Mouse (Mus musculus) neural tube, embryonic 11.5 days (tissue): ENCODE results near the gene Pramef12. TPM values are rescaled to one million over a fixed set of nuclear protein-coding genes. Genes with fewer than 3 reads are reported as not detected.

Experiments
- ATAC-seq: fragments of 200-750 bp; cut with Nextera tagmentation; 2 replicates; pipeline ENCODE4 v1.8.0; 2017; ENCODE audit warnings: moderate number of reproducible peaks, mild to moderate bottlenecking, moderate TSS enrichment, moderate library complexity; ENCODE audit not compliant: insufficient read depth, low FRiP score, low TSS enrichment
- DNase-seq: peaks from one replicate; pipeline ENCODE4 v3.0.0-alpha.2; 2015; ENCODE audit warnings: low spot score
- H3K27ac ChIP-seq: fragments of 300-500 bp; sonication (generic); 2 replicates; pipeline ENCODE4 v1.5.1; 2014; ENCODE audit warnings: low read depth, mild to moderate bottlenecking, low read length
- H3K27me3 ChIP-seq: fragments of 300-500 bp; sonication (generic); 2 replicates; pipeline ENCODE4 v1.6.1; 2014; ENCODE audit warnings: mild to moderate bottlenecking, low read length, mixed read lengths; ENCODE audit not compliant: control insufficient read depth, insufficient read depth
- H3K36me3 ChIP-seq: fragments of 300-500 bp; sonication (generic); 2 replicates; pipeline ENCODE4 v1.6.1; 2014; ENCODE audit warnings: mild to moderate bottlenecking, low read length, moderate library complexity, mixed read lengths; ENCODE audit not compliant: control insufficient read depth, insufficient read depth
- H3K4me1 ChIP-seq: fragments of 300-500 bp; sonication (generic); 2 replicates; pipeline ENCODE4 v1.6.1; 2014; ENCODE audit warnings: low read length, mixed read lengths; ENCODE audit not compliant: control insufficient read depth, insufficient read depth
- H3K4me2 ChIP-seq: fragments of 300-500 bp; sonication (generic); 2 replicates; pipeline ENCODE4 v1.6.1; 2014; ENCODE audit warnings: low read depth, mild to moderate bottlenecking, moderate library complexity
- H3K4me3 ChIP-seq: fragments of 300-500 bp; sonication (generic); 2 replicates; pipeline ENCODE4 v1.5.1; 2014; ENCODE audit warnings: low read depth, low read length
- H3K9ac ChIP-seq: fragments of 300-500 bp; sonication (generic); 2 replicates; pipeline ENCODE4 v1.6.1; 2014; ENCODE audit warnings: mild to moderate bottlenecking, low read length
- H3K9me3 ChIP-seq: fragments of 300-500 bp; sonication (generic); 2 replicates; pipeline ENCODE4 v1.6.1; 2016; ENCODE audit warnings: low read length; ENCODE audit not compliant: control insufficient read depth
- WGBS: fragments of 180-500 bp; shearing (Covaris S2); extraction: QIAGEN DNeasy Blood & Tissue Kit; methylation state at CpG from one replicate; pipeline ENCODE4 v1.1.7; 2014; 5-methylcytosine and 5-hydroxymethylcytosine counted together
- polyA plus RNA-seq: library from polyadenylated mRNA; unstranded; fragments of >200 nt; fragmentation: Nextera tagmentation; extraction: Ambion mirVana; gene quantifications from 2 replicates; pipeline ENCODE4 v1.2.1, GENCODE M21; 2014

Pramef12 gene
- not detected in 2 replicates for polyA plus RNA-seq

DNA sequence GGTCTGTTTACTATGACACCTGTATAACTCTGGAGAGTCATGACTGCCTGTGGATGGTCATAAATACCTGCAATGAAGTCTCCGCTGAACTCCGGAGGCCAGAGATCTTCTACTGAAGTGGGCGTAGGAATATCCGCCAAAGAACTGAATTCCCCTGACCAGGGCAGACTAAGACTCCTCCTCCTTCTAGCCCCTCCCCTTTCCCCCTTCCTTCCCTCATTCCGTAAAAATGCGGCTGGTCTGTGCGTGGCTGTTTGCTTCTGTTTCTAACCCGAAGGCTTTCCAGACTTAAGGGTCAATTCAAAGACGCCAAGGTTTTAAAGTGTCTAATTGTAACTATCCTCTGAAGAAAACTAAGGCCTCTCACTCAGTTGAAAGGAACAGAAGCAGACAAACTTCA lies at the start of gene Pramef12:
Pramef12 (minus strand) TSS at position 175 of the 400 bp plus-strand sequence.
- H3K27ac ChIP-seq: no peak within 1 kb of the TSS
- no peaks in the 10 kb centered on the region for H3K9me3 ChIP-seq
- no peak for DNase-seq
- ATAC-seq: no peak
- no peaks in the 10 kb centered on the region for H3K27me3 ChIP-seq
- WGBS: 77% methylated on average over 9 of the region's 9 CpGs
- H3K4me2 ChIP-seq: no peak within 1 kb of the TSS
- H3K4me3 ChIP-seq: no peak within 1 kb of the TSS
- H3K9ac ChIP-seq: no peak within 1 kb of the TSS
- no peaks in the 10 kb centered on the region for H3K4me1 ChIP-seq
- H3K36me3 ChIP-seq: no peaks in the 10 kb centered on the region

DNA sequence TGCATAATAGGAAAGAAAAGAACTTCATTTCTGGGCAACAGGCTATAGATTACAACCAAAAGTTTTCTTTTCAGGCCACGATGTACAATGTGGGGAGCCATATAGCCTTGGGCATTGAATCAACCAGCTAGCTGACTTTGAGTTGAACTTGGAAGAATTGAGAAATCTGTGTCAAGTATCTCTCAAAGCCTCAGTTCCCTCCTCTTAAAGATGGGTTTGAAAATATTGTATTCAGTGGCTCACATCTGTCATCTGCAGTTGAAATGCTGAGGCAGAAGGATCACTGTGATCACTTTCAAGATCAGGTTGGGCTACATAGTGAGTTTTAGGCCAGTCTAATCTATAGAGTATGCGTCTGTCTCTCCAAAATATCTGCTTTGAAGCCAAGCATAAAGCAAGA lies 45.0 kb upstream of the Pramef12 start, which contains the start of gene Gm9944:
Gm9944 (minus strand) TSS at position 101 of the 400 bp plus-strand sequence.
- Histone ChIP-seq H3K9ac (no peak within 1 kb of the TSS), H3K27ac (no peak within 1 kb of the TSS), H3K4me2 (no peak within 1 kb of the TSS), H3K36me3 (no peaks in the 10 kb centered on the region), H3K9me3 (0 out of 2 replicates have a peak, but pooled peaks cover 3% of the 10 kb centered on the region), H3K4me3 (no peak within 1 kb of the TSS), H3K27me3 (no peaks in the 10 kb centered on the region), H3K4me1 (no peaks in the 10 kb centered on the region)
- WGBS: 83% methylated on average over 2 of the region's 2 CpGs
- ATAC-seq (no peak), DNase-seq (no peak)

DNA sequence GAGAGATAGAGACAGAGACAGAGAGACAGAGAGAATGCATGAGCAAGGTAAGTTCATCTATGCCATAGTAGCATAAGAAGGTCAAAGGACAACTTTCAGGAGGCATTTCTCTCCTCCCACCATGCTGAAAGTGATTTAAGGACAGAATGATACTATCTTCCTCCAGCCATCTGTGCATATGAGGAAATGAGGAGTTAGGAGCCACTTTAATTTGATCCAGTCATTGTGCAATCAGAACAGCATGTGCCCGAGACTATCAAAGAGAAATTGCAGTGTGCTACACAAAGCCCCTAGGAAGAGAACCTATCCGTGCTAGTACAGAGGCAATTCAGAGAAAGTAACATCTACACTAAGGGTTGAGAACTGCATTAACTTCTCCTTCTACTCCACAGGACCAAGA lies 40.3 kb upstream of the Pramef12 start:
- Histone ChIP-seq H3K27me3 (no peaks in the 10 kb centered on the region), H3K27ac (no peak overlapping the region), H3K4me3 (no peak overlapping the region), H3K4me2 (no peak overlapping the region), H3K9ac (no peak overlapping the region), H3K9me3 (no peaks in the 10 kb centered on the region), H3K36me3 (no peaks in the 10 kb centered on the region), H3K4me1 (no peaks in the 10 kb centered on the region)
- WGBS: 92% methylated on average over 2 of the region's 2 CpGs
- ATAC-seq: no peak
- DNase-seq: no peak

DNA sequence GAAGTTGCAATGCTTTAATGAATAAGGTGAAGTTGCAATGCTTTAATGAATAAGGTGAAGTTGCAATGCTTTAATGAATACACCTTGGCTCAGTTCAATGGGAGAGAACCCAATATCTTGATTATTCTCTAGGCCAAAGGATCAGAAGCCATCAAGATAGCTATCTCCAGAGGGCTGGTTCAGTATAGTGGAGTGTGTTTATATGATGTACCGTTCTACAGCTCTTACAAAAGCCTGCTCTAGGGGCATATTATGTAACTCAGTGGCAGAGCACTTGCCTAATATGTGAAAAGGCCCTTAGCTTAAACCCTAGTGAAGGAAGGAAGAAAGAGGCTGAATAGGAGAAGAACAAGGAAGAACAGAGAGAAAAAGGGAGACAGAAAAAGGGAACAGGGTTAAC lies 33.3 kb upstream of the Pramef12 start:
- WGBS: 80% methylated on average over 1 of the region's 1 CpGs

DNA sequence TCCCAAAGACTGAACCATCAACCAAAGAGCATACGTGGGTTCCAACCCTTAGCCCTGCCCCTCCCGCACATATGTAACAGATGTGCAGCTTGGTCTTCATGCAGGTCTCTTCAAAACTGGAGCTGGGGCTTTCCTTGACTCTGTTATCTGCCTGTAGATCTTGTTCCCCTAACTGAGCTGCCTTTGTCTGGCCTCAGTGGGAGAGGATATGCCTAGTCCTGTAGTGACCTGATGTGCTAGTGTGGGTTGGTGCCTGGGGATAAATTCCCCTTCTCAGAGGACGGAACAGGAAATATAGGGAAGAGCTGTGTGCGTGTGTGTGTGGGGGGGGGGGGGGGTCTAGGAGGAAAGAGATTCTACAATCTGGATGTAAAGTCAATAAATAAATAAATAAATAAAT lies 32.8 kb upstream of the Pramef12 start:
- H3K4me2 ChIP-seq: no peak overlapping the region
- H3K27ac ChIP-seq: no peak overlapping the region
- WGBS: 87% methylated on average over 4 of the region's 4 CpGs
- H3K36me3 ChIP-seq: no peaks in the 10 kb centered on the region
- H3K9ac ChIP-seq: no peak overlapping the region
- H3K4me3 ChIP-seq: no peak overlapping the region
- H3K4me1 ChIP-seq: no peaks in the 10 kb centered on the region
- DNase-seq (no peak), ATAC-seq (no peak)
- peaks cover 3% of the 10 kb centered on the region; the same call in 1 of the 2 replicates for H3K9me3 ChIP-seq
- no peaks in the 10 kb centered on the region for H3K27me3 ChIP-seq

More for the DNA sequence above, 33.3 kb upstream of the Pramef12 start:
- Histone ChIP-seq H3K9me3 (peaks cover 3% of the 10 kb centered on the region; the same call in 1 of the 2 replicates), H3K4me1 (no peaks in the 10 kb centered on the region), H3K4me3 (no peak overlapping the region), H3K27ac (no peak overlapping the region), H3K4me2 (no peak overlapping the region), H3K27me3 (no peaks in the 10 kb centered on the region), H3K9ac (no peak overlapping the region), H3K36me3 (no peaks in the 10 kb centered on the region)
- ATAC-seq (no peak), DNase-seq (no peak)

DNA sequence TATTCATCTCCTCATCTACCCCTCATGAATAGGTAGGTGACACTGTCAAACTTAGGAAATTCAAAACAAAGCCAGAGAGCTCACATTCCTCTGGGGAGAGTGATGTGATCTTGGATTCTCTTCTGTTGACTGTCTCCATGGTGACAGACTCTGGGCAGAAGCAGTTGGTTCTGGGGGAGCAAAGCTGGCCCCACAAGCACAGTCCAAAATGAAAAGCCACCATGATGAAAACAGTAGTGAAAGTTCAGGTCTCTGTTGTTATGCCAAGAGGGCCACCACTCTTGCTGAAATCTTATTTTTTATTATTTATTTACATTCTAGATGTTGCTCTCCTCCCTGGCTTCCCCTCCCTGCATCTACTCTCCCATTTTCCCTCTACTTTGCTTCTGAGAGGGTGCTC lies 30.4 kb upstream of the Pramef12 start, which contains the start of gene 1700012P22Rik:
1700012P22Rik (minus strand) TSS at position 101 of the 400 bp plus-strand sequence.
- DNase-seq (no peak), ATAC-seq (no peak)
- H3K27ac ChIP-seq: no peak within 1 kb of the TSS
- H3K4me3 ChIP-seq: no peak within 1 kb of the TSS
- H3K4me1 ChIP-seq: no peaks in the 10 kb centered on the region
- peaks cover 3% of the 10 kb centered on the region; the same call in 1 of the 2 replicates for H3K9me3 ChIP-seq
- no peaks in the 10 kb centered on the region for H3K36me3 ChIP-seq
- H3K4me2 ChIP-seq: no peak within 1 kb of the TSS
- no peak within 1 kb of the TSS for H3K9ac ChIP-seq
- no peaks in the 10 kb centered on the region for H3K27me3 ChIP-seq

DNA sequence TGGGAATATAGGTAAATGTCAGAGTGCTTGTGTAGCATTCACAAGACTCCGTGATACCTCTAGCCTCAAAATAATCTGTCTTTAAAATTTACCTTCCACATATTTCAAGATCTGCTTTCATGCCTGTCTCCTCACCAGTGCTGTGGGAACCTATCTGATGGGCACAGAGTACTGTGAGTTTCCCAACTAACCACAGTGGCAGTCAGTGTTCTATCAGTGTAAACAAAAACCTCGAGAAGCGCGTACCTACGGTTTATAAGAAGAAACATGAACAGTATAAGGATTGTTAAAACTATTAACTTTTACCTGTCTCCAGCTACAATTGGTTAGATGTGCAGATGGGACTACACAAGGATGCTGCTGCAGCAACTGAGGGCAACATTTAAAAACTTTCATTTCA lies 25.0 kb upstream of the Pramef12 start:
- DNase-seq: no peak
- WGBS: 91% methylated on average over 5 of the region's 5 CpGs
- no peaks in the 10 kb centered on the region for H3K9me3 ChIP-seq

DNA sequence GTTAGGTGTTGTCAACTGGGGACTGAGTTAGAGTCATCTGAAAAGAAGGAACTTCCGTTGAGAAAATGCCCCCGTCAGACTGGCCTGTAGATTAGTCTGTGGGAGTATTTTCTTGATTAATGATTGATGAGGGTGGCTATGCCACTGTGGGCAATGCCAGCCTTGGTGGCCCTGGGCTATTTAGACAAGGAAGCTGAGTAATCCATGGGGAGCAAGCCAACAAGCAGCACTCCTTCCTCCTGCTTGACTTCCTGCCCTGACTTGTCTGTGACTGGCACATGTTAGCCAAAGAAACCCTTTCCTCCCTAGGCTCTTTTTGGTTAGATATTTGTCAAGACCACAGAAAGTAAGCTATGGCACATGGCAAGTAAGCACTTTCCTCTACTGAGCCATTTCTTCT lies 22.5 kb upstream of the Pramef12 start:
- Histone ChIP-seq H3K27ac (no peak overlapping the region), H3K4me3 (no peak overlapping the region), H3K4me1 (no peaks in the 10 kb centered on the region), H3K9me3 (no peaks in the 10 kb centered on the region), H3K36me3 (no peaks in the 10 kb centered on the region), H3K9ac (no peak overlapping the region), H3K4me2 (no peak overlapping the region), H3K27me3 (no peaks in the 10 kb centered on the region)
- ATAC-seq: no peak
- 81% methylated on average over 2 of the region's 2 CpGs for WGBS
- DNase-seq: no peak

More for the DNA sequence above, 25.0 kb upstream of the Pramef12 start:
- Histone ChIP-seq H3K4me2 (no peak overlapping the region), H3K27me3 (no peaks in the 10 kb centered on the region), H3K36me3 (no peaks in the 10 kb centered on the region), H3K9ac (no peak overlapping the region), H3K4me3 (no peak overlapping the region), H3K27ac (no peak overlapping the region), H3K4me1 (no peaks in the 10 kb centered on the region)
- no peak for ATAC-seq

DNA sequence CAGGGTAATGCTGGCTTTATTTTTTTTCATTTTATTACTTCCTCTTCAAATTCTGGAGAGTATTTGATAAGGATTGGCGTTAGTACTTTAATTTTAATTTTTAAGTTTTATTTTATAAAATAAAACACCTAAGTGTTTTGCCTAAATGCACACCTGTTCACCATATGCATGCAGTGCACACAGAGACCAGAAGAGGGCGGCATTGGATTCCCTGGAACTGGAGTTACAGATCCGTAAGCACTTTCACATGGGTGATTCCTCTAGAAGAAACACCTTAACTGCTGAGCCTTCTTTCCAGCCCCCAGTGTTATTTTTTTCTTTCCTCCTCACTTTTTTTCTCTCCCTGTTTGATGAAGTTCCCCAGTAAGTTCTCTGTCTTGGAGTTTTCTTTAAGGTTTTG lies 20.6 kb upstream of the Pramef12 start:
- Histone ChIP-seq H3K4me3 (no peak overlapping the region), H3K4me2 (no peak overlapping the region), H3K9me3 (no peaks in the 10 kb centered on the region), H3K4me1 (no peaks in the 10 kb centered on the region), H3K36me3 (no peaks in the 10 kb centered on the region), H3K9ac (no peak overlapping the region), H3K27ac (no peak overlapping the region), H3K27me3 (no peaks in the 10 kb centered on the region)
- DNase-seq (no peak), ATAC-seq (no peak)
- 21% methylated on average over 3 of the region's 3 CpGs for WGBS
